Mouse (Mus musculus) hindbrain, postnatal 0 days (tissue): Measurements from ENCODE around the gene Taf10. TPM values are rescaled to one million over a fixed set of nuclear protein-coding genes. Genes with fewer than 3 reads are reported as not detected.
"Not testable (repeated sequence)": the region's sequence is repeated elsewhere in the genome, so short reads cannot be mapped to it uniquely, and the experiment has no call there.

Source experiments
- ATAC-seq: fragments of 200-750 bp; cut with Nextera tagmentation; 2 replicates; pipeline ENCODE4 v1.8.0; 2017; ENCODE audit warnings: mild to moderate bottlenecking, moderate TSS enrichment, moderate library complexity
- DNase-seq: peaks from one replicate; pipeline ENCODE4 v3.0.0-alpha.2; 2015; ENCODE audit warnings: low spot score
- H3K27ac ChIP-seq: fragments of 300-500 bp; sonication (generic); 2 replicates; pipeline ENCODE4 v1.5.1; 2014; ENCODE audit warnings: mild to moderate bottlenecking
- H3K27me3 ChIP-seq: fragments of 300-500 bp; sonication (generic); 2 replicates; pipeline ENCODE4 v1.6.1; 2014; ENCODE audit warnings: low read length, mixed read lengths; ENCODE audit not compliant: insufficient read depth
- H3K36me3 ChIP-seq: fragments of 300-500 bp; sonication (generic); 2 replicates; pipeline ENCODE4 v1.6.1; 2014; ENCODE audit warnings: low read length, mixed read lengths; ENCODE audit not compliant: insufficient read depth
- H3K4me1 ChIP-seq: fragments of 300-500 bp; sonication (generic); 2 replicates; pipeline ENCODE4 v1.6.1; 2014; ENCODE audit warnings: antibody characterized with exemption, low read length, mixed read lengths; ENCODE audit not compliant: insufficient read depth
- H3K4me2 ChIP-seq: fragments of 300-500 bp; sonication (generic); 2 replicates; pipeline ENCODE4 v1.6.1; 2014; ENCODE audit warnings: low read depth, mild to moderate bottlenecking, low read length, moderate library complexity, mixed read lengths
- H3K4me3 ChIP-seq: fragments of 300-500 bp; sonication (generic); 2 replicates; pipeline ENCODE4 v1.5.1; 2014; ENCODE audit warnings: low read length
- H3K9ac ChIP-seq: fragments of 300-500 bp; sonication (generic); replicated peaks from 2 replicates; pipeline ENCODE4 v1.6.1; 2014; ENCODE audit warnings: mild to moderate bottlenecking, low read length, moderate library complexity, mixed read lengths
- H3K9me3 ChIP-seq: fragments of 300-500 bp; sonication (generic); 2 replicates; pipeline ENCODE4 v1.6.1; 2016; ENCODE audit warnings: low read length, mixed read lengths
- CTCF ChIP-seq: IDR thresholded peaks from 2 replicates; pipeline ENCODE4 v1.5.1; 2016; ENCODE audit warnings: antibody characterized with exemption, control low read depth, low read depth
- WGBS: fragments of 180-500 bp; shearing (Covaris S2); extraction: QIAGEN DNeasy Blood & Tissue Kit; methylation state at CpG from one replicate; pipeline ENCODE4 v1.1.7; 2014; 5-methylcytosine and 5-hydroxymethylcytosine counted together
- polyA plus RNA-seq: library from polyadenylated mRNA; unstranded; fragments of >200 nt; fragmentation: Nextera tagmentation; extraction: Ambion mirVana; gene quantifications from 2 replicates; pipeline ENCODE4 v1.2.1, GENCODE M21; 2015
- total RNA-seq: library from RNA; depleted of rRNA; stranded (reverse); fragments of >200 nt; gene quantifications from 2 replicates; pipeline ENCODE4 v1.2.3, GENCODE M21; 2014

Gene Taf10
- total and polyA plus RNA-seq, 2 experiments from 2014 or later: 111 to 124 TPM

DNA sequence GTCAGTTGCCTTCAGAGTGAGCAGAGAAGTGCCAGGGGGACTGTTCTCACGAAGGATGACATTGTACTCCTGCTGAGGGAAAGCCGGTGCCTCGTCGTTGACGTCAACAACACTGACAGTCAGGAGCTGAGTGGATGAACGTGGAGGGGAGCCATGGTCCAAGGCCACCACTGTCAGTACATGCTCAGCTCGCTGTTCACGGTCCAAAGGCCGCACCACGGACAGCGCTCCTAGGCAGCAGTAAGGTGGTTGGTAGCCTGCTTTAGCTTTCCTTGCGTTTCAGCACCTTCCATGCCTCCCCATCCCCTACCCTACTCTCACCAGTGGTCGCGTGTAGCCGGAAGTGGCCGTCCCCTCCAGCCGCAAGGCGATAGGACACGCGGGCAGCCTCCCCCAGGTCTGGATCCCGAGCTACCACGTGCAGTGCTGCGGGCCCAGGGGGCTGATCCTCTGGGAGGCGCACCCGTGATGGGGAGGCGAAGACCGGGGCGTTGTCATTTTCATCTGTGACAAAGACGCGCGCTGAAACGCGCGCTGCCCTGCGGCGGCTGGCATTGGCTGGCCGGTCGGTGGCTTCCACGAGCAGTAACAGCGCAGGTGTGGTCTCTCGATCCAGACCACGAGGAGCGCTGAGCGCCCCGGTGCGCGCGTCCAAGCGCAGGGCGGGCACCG lies 17.8 kb upstream of the Taf10 start:
- H3K4me2 ChIP-seq: no peak overlapping the region
- no peaks in the 10 kb centered on the region for H3K9me3 ChIP-seq
- H3K36me3 ChIP-seq: peaks cover 74% of the 10 kb centered on the region
- no peak overlapping the region; the same call in 1 of the 2 replicates for H3K27ac ChIP-seq
- no peaks in the 10 kb centered on the region for H3K4me1 ChIP-seq
- no peaks in the 10 kb centered on the region for H3K27me3 ChIP-seq
- H3K4me3 ChIP-seq: no peak overlapping the region
- ATAC-seq: peak; percentile 19
- H3K9ac ChIP-seq: no peak overlapping the region
- DNase-seq: no peak
- WGBS: 29% methylated on average over 51 of the region's 51 CpGs
- no peak for TF ChIP-seq CTCF

DNA sequence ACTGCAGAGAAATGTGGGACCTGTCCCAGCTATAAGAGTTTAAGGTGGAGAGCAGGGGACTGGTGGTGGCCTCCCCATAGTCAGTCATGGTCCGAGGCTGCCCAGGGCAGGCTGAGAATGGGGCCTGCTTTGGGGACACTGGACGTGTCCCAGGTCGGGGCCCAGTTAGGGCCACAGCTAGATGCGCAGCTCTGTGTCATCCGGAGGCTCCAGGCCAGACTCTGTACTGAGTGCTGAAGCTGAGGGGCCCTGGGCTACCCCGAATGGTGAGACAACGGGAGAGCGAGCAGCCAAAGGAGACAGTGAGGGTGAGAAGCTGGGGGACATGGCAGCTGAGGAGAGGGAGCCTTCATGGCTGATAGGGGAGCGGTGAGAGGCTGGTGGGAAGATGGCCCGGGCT lies 9.1 kb upstream of the Taf10 start:
- no peak overlapping the region for H3K4me2 ChIP-seq
- no peak for ATAC-seq
- H3K27ac ChIP-seq: peak overlapping the region; percentile 76; the same call in 1 of the 2 replicates
- peaks cover 53% of the 10 kb centered on the region for H3K36me3 ChIP-seq
- no peaks in the 10 kb centered on the region for H3K27me3 ChIP-seq
- H3K4me1 ChIP-seq: no peaks in the 10 kb centered on the region
- 92% methylated on average over 10 of the region's 10 CpGs for WGBS
- no peaks in the 10 kb centered on the region for H3K9me3 ChIP-seq
- no peak overlapping the region for H3K4me3 ChIP-seq
- DNase-seq: no peak
- no peak for TF ChIP-seq CTCF
- H3K9ac ChIP-seq: no peak overlapping the region

DNA sequence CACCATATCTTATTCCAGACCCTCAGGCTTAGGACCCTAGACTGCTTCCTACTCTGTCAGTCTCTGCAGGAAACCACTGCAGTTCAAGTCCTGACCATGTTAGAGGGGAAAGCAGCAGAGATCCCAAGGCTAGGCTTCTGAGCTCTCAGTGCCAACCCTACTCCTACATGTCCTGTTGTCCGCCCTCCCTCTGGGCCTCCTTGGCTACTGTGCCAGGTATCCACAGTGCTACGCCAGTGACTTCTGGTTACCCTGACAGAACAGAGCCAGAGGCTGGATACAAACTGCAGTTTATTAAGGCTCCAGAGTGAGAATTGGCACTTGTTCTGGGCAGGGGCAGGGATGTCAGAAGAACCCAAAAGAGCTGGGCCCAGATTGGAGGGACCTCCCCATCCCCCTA lies 8.6 kb upstream of the Taf10 start:
- Histone ChIP-seq H3K4me3 (no peak overlapping the region), H3K9me3 (no peaks in the 10 kb centered on the region), H3K4me2 (no peak overlapping the region), H3K4me1 (no peaks in the 10 kb centered on the region), H3K36me3 (peaks cover 48% of the 10 kb centered on the region), H3K9ac (no peak overlapping the region), H3K27ac (peak overlapping the region; percentile 76; the same call in 1 of the 2 replicates), H3K27me3 (no peaks in the 10 kb centered on the region)
- DNase-seq (peak; percentile 37), ATAC-seq (peak; percentile 33)
- WGBS: 63% methylated on average over 2 of the region's 2 CpGs
- peak; percentile 40 for TF ChIP-seq CTCF

DNA sequence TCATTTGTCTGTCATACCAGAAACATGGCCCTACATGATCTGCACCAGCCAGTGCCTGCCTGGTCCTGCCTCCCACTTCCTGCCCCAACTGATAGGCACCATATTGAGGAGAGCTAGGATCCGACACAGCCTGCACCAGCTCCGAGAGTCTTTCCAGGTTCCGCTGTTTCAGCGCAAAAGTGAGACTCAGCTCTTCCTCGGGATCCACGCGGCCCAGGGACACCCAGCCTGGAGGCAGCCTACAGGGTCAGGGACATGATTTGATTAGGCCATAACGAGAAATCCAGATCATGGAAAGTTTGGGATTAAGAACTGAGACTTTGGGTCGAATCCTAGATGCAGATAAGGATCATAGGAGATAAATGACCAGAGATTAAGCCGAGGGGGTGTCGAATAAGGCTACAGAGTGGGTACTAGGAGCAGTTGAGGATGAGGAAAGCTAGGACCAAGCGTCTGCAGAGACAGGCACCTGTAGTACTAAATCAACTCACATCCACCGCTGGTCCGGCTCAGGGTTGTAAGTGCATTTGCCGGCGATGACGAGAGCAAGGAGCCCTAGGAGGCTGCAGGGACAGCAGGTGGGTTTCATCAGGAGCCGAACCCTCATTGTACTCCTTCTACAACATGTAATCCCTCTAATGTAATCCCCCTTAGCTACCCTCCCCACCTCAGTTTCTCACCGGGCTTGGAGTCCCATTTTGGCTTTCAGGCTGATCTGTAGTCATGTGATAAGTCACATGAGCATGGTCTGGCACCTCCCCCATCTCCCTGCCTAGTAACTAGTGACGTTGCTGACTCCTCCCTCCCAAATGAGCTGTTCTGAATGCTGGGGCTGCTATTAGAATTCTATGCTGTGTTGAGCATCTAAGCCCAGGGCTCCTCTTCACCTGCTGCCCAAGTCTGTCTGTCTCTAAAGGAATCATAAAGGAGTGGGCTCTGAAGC lies 7.6 kb upstream of the Taf10 start, which contains the start of gene Tpp1:
Tpp1 (minus strand) TSS at position 745 of the 943 bp plus-strand sequence.
- 21% methylated on average over 20 of the region's 20 CpGs for WGBS
- peaks cover 38% of the 10 kb centered on the region for H3K36me3 ChIP-seq
- TF ChIP-seq CTCF: no peak

DNA sequence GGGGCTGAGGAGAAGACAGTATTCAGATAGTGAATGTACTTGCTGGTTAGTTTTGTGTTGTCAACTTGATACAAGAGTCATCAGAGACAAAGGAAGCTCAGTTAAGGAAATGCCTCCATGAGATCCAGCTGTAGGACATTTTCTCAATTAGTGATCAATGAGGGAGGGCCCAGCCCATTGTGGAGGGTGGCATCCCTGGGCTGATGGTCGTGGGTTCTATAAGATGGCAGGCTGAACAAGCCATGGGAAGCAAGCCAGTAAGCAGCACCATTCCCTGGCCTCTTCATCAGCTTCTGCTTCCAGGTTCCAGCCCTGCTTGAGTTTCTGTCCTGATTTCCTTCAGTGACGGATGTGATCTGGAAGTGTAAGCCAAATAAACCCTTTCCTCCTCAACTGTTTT lies 3.6 kb upstream of the Taf10 start:
- Histone ChIP-seq H3K27me3 (no peaks in the 10 kb centered on the region), H3K4me1 (no peaks in the 10 kb centered on the region), H3K9me3 (no peaks in the 10 kb centered on the region), H3K4me3 (no peak overlapping the region), H3K36me3 (no peaks in the 10 kb centered on the region), H3K9ac (no peak overlapping the region), H3K4me2 (no peak overlapping the region), H3K27ac (no peak overlapping the region)
- DNase-seq (no peak), ATAC-seq (no peak)
- WGBS: 72% methylated on average over 2 of the region's 2 CpGs
- TF ChIP-seq CTCF: no peak

More for the DNA sequence above, 7.6 kb upstream of the Taf10 start, which contains the start of gene Tpp1:
- H3K4me2 ChIP-seq: peak within 1 kb of the TSS; percentile 92
- H3K9me3 ChIP-seq: no peaks in the 10 kb centered on the region
- H3K27me3 ChIP-seq: no peaks in the 10 kb centered on the region
- peak within 1 kb of the TSS; percentile 61 for H3K9ac ChIP-seq
- H3K4me1 ChIP-seq: no peaks in the 10 kb centered on the region
- peak; percentile 95 for ATAC-seq
- DNase-seq: peak; percentile 94
- H3K27ac ChIP-seq: peak within 1 kb of the TSS; percentile 76
- peak within 1 kb of the TSS; percentile 50 for H3K4me3 ChIP-seq

DNA sequence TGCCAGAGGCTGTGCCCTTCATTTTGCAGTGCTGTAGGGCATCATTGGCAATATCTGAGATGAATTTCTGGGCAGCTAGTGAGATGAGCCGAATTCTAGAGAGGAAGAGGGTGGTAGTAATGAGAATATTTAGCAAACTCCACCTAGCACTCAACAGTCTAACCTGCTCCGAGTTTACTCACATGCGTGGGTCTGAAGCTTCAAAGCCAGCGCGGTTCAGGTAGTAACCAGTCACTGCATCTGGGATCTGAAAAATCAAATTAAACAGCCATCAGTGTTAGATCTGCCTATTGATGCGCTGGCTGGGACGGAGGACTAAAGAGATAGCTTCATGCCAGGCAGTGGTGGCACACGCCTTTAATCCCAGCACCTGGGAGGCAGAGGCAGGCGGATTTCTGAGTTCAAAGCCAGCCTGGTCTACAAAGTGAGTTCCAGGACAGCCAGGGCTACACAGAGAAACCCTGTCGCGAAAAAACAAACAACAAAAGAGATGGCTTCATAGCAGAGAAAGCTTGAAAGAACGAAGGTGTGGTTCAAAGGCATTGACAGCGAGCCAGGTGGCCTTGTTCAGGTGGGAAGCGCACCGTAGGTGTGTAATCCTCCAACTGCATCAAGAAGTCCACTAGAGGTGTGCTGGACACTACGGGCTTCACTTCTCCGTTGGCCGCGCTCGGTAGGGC lies 775 bp downstream of the Taf10 start:
- H3K4me2 ChIP-seq: peak overlapping the region; percentile 84
- peak overlapping the region; percentile 87 for H3K9ac ChIP-seq
- not testable (repeated sequence) for ATAC-seq, H3K9me3 ChIP-seq, H3K27me3 ChIP-seq, H3K4me1 ChIP-seq, DNase-seq
- peaks cover 22% of the 10 kb centered on the region for H3K36me3 ChIP-seq
- peak overlapping the region; percentile 91 for H3K4me3 ChIP-seq
- 35% methylated on average over 20 of the region's 20 CpGs for WGBS
- peak overlapping the region; percentile 83 for H3K27ac ChIP-seq

DNA sequence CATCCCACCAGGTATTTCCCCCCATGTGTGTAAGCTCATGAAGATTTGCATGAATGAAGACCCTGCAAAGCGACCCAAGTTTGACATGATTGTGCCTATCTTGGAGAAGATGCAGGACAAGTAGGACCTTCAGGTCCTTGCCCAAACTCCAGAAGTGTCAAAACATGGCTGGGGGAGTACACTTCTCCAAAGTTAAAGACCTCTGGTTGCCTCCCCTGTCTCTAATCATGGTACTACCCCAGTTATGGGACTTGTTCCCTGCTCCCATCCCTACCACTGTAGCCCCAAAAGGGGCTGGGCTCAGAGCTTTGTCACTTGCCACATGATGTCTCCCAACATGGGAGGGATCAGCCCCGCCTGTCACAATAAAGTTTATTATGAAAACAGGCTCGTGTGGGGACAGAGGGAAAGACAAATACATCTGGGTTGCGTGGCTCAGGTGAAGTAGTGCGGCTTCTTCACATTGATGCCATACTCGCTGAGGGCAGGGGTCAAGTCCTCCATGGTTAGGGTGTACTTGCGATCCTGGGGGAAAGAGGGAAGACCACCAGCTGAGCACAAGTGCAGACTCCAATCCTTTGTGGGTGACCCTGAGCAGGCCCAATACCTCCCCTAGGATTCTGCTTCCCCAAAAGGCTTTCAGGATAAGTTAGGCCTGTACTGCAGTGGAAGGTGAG lies 1.5 kb downstream of the Taf10 start:
- H3K36me3 ChIP-seq: peaks cover 22% of the 10 kb centered on the region
- not testable (repeated sequence) for H3K27me3 ChIP-seq, ATAC-seq, H3K4me1 ChIP-seq, H3K9ac ChIP-seq, H3K27ac ChIP-seq, H3K9me3 ChIP-seq, H3K4me2 ChIP-seq, DNase-seq, H3K4me3 ChIP-seq
- WGBS: 86% methylated on average over 7 of the region's 7 CpGs
